Mouse (Mus musculus) cerebellum, adult 2 months (tissue): ENCODE measurements around the gene Dennd1a.

Experiments
- CTCF ChIP-seq: fragments of 200-500 bp; IDR thresholded peaks from 2 replicates; pipeline ENCODE4 v1.5.1; 2011; ENCODE audit warnings: low read depth, mild to moderate bottlenecking, control low read depth, low read length, moderate library complexity, borderline replicate concordance; ENCODE audit not compliant: insufficient read depth
- POLR2A ChIP-seq: fragments of 200-500 bp; IDR thresholded peaks from 2 replicates; pipeline ENCODE4 v1.6.1; 2011; ENCODE audit warnings: low read length, control low read depth, borderline replicate concordance; ENCODE audit not compliant: insufficient read depth

DNA sequence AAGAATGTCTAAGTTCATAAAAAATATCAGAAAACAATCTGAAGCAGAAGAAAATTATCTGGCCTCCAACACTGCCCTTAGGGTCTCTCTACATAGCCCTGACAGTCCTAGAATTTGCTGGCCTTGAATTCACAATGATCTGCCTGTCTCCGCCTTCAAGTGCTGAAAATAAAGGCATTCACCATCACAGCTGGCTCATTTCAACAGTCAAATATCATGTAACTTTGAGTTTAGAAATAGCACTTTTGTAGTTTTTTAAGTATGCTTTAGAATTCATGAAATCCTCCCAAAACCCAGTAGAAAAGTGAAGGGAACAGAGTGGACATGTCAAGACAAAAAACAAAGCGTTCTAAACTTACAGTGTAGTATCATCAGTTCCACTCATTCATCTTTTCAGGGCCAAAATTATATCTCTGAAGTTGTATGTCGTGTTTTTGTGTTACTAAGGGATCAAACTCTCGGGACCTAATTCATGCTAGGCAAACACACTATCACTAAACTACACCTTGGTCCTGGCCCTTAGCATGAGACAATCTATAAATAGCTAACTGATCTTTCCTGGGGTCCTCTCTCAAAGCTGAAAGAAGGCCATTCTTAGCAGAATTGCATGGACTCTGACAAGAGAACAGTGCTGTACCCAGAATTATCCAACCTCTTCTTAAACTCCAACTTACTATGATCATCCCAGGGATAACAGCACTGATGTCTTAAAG is 110.2 kb downstream of the Dennd1a start:
- TF ChIP-seq CTCF (no peak), POLR2A (no peak)
